Mouse (Mus musculus) activated CD4-positive, CD25-positive, alpha-beta regulatory T cell, adult 4 months (primary cell): ENCODE data around the gene Ankrd13a. TPM values are rescaled to one million over a fixed set of nuclear protein-coding genes. Genes with fewer than 3 reads are reported as not detected.
"Not testable (repeated sequence)": the region's sequence is repeated elsewhere in the genome, so short reads cannot be mapped to it uniquely, and the experiment has no call there.

Experiments used
- ATAC-seq: one replicate; pipeline ENCODE4 v1.8.0; 2017
- polyA plus RNA-seq, 2 experiments: library from polyadenylated mRNA; unstranded; fragments of 100-300 nt; shearing (Covaris generic); gene quantifications; one replicate each; pipeline ENCODE4 v1.2.1; 2017

Ankrd13a gene
- polyA plus RNA-seq, 2 experiments from 2014 or later, result 22.2 to 22.8 TPM

GRCm38 (mm10) chr5:114840481-114840880 is 66.0 kb downstream of the Ankrd13a start:
- ATAC-seq, result not testable (repeated sequence)

- ATAC-seq, result not testable (repeated sequence)
These were observed 67.7 kb downstream of the Ankrd13a start for GRCm38 (mm10) chr5:114842155-114842554.

GRCm38 (mm10) chr5:114842674-114843073 is 68.2 kb downstream of the Ankrd13a start:
- no peak for ATAC-seq

GRCm38 (mm10) chr5:114844371-114844770 is 69.9 kb downstream of the Ankrd13a start:
- ATAC-seq, result not testable (repeated sequence)

- no peak for ATAC-seq
These were observed 77.2 kb downstream of the Ankrd13a start for GRCm38 (mm10) chr5:114851565-114852236.

GRCm38 (mm10) chr5:114853364-114853763 is 78.9 kb downstream of the Ankrd13a start, which contains the start of gene 4930519G04Rik:
4930519G04Rik (plus strand) TSS chr5:114853664.
- ATAC-seq, result not testable (repeated sequence)

Other genes starting within 250 kb of the Ankrd13a start
- not detected for gene Fam222a, start 206.7 kb upstream of the Ankrd13a start, polyA plus RNA-seq
- gene Trpv4, start 116.3 kb upstream of the Ankrd13a start, polyA plus RNA-seq, result under 1 TPM; 0.24 to 0.25 TPM
- gene Gltp, start 83.7 kb upstream of the Ankrd13a start, polyA plus RNA-seq, result 100 to 1,000 TPM; 251 to 266 TPM
- 10 to 100 TPM in 1 of 2 experiments, 1 to 10 TPM in 1; 4.4 to 15.0 TPM for gene Tchp, start 66.9 kb upstream of the Ankrd13a start, polyA plus RNA-seq
- 100 to 1,000 TPM; 126 to 150 TPM for gene Git2, start 840 bp downstream of the Ankrd13a start, polyA plus RNA-seq
- 10 to 100 TPM; 52.5 to 64.1 TPM for gene 1500011B03Rik, start 48.8 kb downstream of the Ankrd13a start, polyA plus RNA-seq
- not detected for gene 4930519G04Rik, start 79.0 kb downstream of the Ankrd13a start, polyA plus RNA-seq
- not detected for gene Gm9936, start 84.0 kb downstream of the Ankrd13a start, polyA plus RNA-seq
- 10 to 100 TPM in 1 of 2 experiments, 1 to 10 TPM in 1; 6.8 to 14.9 TPM for gene Oasl2, start 122.3 kb downstream of the Ankrd13a start, polyA plus RNA-seq
- 1 to 10 TPM; 1.7 to 4.1 TPM for gene Oasl1, start 148.6 kb downstream of the Ankrd13a start, polyA plus RNA-seq
- 10 to 100 TPM; 38.4 to 39.0 TPM for gene 2210016L21Rik, start 167.5 kb downstream of the Ankrd13a start, polyA plus RNA-seq
- gene Hnf1a, start 196.4 kb downstream of the Ankrd13a start, polyA plus RNA-seq, result under 1 TPM in 1 of 2 experiments, not detected in 1; 0.13 TPM
- gene Sppl3, start 236.5 kb downstream of the Ankrd13a start, polyA plus RNA-seq, result 10 to 100 TPM; 12.2 to 13.3 TPM